Mouse (Mus musculus): Measurements from ENCODE around the gene Gm11627. TPM values are rescaled to one million over a fixed set of nuclear protein-coding genes. Genes with fewer than 3 reads are reported as not detected.

Gene Gm11627
- polyA plus RNA-seq (2014; fragmentation: Illumina TruSeq; extraction: RNeasy Lipid Tissue Mini Kit (QIAGEN cat#74804); ENCODE audit: insufficient read depth, low read depth, low replicate concordance) = 9.5 TPM

DNA sequence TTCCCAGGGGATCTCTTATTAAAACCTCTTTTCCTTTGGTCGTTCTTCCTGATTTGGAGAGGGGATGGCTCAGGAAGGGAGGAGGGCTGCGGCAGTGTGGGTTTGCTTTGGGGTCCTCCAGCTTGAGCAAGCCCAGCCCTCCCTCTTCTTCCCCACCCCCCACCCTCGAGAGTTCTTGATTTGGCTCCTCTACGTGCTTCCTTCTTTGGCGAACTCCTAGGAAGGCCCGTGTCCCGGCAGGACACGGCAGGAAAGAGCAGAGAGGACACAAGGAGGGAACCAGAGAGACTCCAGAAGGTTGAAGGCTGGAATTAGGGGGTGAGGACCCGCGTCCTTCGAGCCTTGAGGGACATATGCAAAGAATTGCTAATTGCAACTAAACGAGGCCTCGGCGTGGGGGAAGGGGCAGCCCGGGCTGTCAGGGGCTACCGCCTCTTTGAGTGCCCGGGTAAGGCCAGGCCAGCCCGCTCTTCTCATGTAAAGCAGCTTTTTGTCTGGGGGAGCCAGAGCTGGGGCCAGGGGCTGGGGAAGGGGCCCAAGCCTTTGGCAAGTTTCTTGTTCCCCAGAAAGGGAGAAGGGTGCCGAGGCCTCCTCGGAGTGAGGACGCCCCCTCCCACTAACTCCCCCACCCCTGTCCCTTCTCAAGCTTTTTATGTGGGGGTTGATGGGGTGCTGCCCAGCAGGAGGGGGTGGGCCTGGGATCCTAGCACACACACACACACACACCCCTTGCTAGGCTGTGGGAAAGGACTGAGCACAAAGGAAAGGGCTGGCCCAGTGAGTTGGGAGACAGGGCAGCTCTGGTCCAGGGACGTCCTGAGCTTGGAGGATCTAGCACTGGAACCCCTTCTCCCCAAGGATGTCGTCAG, at the start of gene Gm11627:
Gm11627 (minus strand) TSS at position 297 of the 869 bp plus-strand sequence.

DNA sequence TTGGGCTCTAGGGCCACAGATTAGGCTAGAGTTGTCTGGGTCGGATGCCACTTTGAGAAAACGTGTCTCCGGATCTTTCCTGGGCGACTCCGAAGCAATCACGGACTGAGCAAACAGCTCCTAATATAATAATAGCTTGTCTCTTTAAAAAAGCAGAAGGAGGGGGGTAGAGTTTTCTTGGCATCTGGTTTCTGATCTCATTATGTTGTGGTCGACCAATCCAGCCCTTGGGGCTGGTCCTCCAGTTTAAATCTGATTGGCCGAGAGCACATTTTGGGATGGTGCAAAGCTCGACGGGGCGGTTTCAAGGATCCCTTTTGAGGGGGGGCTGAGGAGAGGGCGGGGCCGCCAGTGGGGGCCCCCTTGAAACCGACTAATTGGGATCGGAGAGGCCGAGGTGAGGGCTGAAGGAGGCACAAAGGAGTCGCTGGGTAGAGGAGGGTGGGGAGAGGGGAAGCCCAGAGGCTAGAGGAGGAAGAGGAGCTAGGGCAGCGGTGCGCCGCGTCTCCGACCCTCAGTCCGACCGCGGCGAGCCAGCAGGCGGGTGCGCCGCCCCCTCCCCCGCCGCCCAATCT, 24.8 kb upstream of the Gm11627 start, which contains the start of gene Fzd2:
Fzd2 (plus strand) TSS at position 387 of the 575 bp plus-strand sequence.

DNA sequence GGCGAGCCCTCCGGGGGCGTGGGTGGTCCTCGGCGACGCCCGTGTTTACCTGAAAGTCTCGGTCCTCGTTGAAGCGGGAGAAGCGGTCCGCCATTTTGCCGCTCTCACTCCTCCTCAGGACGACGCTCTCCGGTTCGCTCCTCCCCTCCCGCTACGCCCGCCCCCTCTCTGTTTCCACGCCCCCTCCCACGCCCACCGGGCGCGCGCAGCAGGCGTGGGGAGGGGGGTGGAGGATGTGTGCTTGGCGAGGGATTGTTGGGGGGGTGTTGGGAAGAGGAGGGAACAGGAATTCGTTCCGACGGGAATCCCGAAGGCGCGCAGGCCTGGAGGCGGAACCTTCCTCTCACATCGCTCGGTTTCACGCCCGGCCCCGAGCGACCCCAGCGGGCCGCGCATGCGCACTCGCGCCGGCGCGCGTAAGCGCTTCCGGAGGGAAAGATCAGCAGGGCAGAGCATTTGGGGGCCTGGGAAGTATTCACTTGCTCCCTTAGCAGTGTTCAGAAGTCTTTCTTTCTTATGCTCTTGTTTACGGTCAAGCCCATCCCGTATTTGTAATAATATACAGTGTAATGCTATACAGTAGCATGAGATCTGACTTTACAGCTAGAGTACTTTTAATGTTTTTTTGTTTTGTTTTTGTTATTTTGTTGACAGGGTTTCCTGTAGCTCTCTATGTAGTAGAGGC, 23.1 kb downstream of the Gm11627 start, which contains the start of gene Gpatch8:
Gpatch8 (minus strand) TSS at position 362 of the 685 bp plus-strand sequence.

Other genes starting within 250 kb of the Gm11627 start
- 0.11 TPM for gene Slc4a1, start 213.3 kb downstream of the Gm11627 start, polyA plus RNA-seq (2014; fragmentation: Illumina TruSeq; extraction: RNeasy Lipid Tissue Mini Kit (QIAGEN cat#74804); ENCODE audit: insufficient read depth, low read depth, low replicate concordance)
- 1.3 TPM for gene Rundc3a, start 186.1 kb downstream of the Gm11627 start, polyA plus RNA-seq (2014; fragmentation: Illumina TruSeq; extraction: RNeasy Lipid Tissue Mini Kit (QIAGEN cat#74804); ENCODE audit: insufficient read depth, low read depth, low replicate concordance)
- 98.9 TPM for gene Slc25a39, start 171.5 kb downstream of the Gm11627 start, polyA plus RNA-seq (2014; fragmentation: Illumina TruSeq; extraction: RNeasy Lipid Tissue Mini Kit (QIAGEN cat#74804); ENCODE audit: insufficient read depth, low read depth, low replicate concordance)
- gene Grn, start 149.1 kb downstream of the Gm11627 start, polyA plus RNA-seq (2014; fragmentation: Illumina TruSeq; extraction: RNeasy Lipid Tissue Mini Kit (QIAGEN cat#74804); ENCODE audit: insufficient read depth, low read depth, low replicate concordance) = 134 TPM
- gene Fam171a2, start 131.8 kb downstream of the Gm11627 start, polyA plus RNA-seq (2014; fragmentation: Illumina TruSeq; extraction: RNeasy Lipid Tissue Mini Kit (QIAGEN cat#74804); ENCODE audit: insufficient read depth, low read depth, low replicate concordance) = 1.7 TPM
- gene Itga2b, start 109.3 kb downstream of the Gm11627 start, polyA plus RNA-seq (2014; fragmentation: Illumina TruSeq; extraction: RNeasy Lipid Tissue Mini Kit (QIAGEN cat#74804); ENCODE audit: insufficient read depth, low read depth, low replicate concordance) = 6.9 TPM
- 5.2 TPM for gene Gpatch8, start 23.1 kb downstream of the Gm11627 start, polyA plus RNA-seq (2014; fragmentation: Illumina TruSeq; extraction: RNeasy Lipid Tissue Mini Kit (QIAGEN cat#74804); ENCODE audit: insufficient read depth, low read depth, low replicate concordance)
- 8.9 TPM for gene Fzd2, start 24.9 kb upstream of the Gm11627 start, polyA plus RNA-seq (2014; fragmentation: Illumina TruSeq; extraction: RNeasy Lipid Tissue Mini Kit (QIAGEN cat#74804); ENCODE audit: insufficient read depth, low read depth, low replicate concordance)
- gene Meioc, start 84.3 kb upstream of the Gm11627 start, polyA plus RNA-seq (2014; fragmentation: Illumina TruSeq; extraction: RNeasy Lipid Tissue Mini Kit (QIAGEN cat#74804); ENCODE audit: insufficient read depth, low read depth, low replicate concordance) = not detected
- 14.4 TPM for gene Ccdc43, start 118.3 kb upstream of the Gm11627 start, polyA plus RNA-seq (2014; fragmentation: Illumina TruSeq; extraction: RNeasy Lipid Tissue Mini Kit (QIAGEN cat#74804); ENCODE audit: insufficient read depth, low read depth, low replicate concordance)
- 0.74 TPM for gene Adam11, start 182.0 kb upstream of the Gm11627 start, polyA plus RNA-seq (2014; fragmentation: Illumina TruSeq; extraction: RNeasy Lipid Tissue Mini Kit (QIAGEN cat#74804); ENCODE audit: insufficient read depth, low read depth, low replicate concordance)
- 14.6 TPM for gene Gjc1, start 240.2 kb upstream of the Gm11627 start, polyA plus RNA-seq (2014; fragmentation: Illumina TruSeq; extraction: RNeasy Lipid Tissue Mini Kit (QIAGEN cat#74804); ENCODE audit: insufficient read depth, low read depth, low replicate concordance)

Data from lung, adult 10 weeks (tissue).